Mouse (Mus musculus) lung, embryonic 16.5 days (tissue): ENCODE measurements at regions not wholly inside any gene's neighbourhood (a gene's known extent, or its start where the extent isn't known, plus 50 kb on each side); places are given as distances from the start of the nearest gene placed in this dataset.

ENCODE experiments used
- ATAC-seq: fragments of 200-750 bp; cut with Nextera tagmentation; 2 replicates; pipeline ENCODE4 v1.8.0; 2017; ENCODE audit warnings: low read depth, mild to moderate bottlenecking, moderate library complexity
- H3K27ac ChIP-seq: fragments of 300-500 bp; sonication (generic); 2 replicates; pipeline ENCODE4 v1.5.1; 2014; ENCODE audit warnings: mild to moderate bottlenecking, control low read depth, low read length
- H3K27me3 ChIP-seq: fragments of 300-500 bp; sonication (generic); 2 replicates; pipeline ENCODE4 v1.6.1; 2014; ENCODE audit warnings: low read depth, low read length, mixed read lengths; ENCODE audit not compliant: control insufficient read depth, insufficient read depth
- H3K36me3 ChIP-seq: fragments of 300-500 bp; sonication (generic); 2 replicates; pipeline ENCODE4 v1.6.1; 2014; ENCODE audit warnings: low read length; ENCODE audit not compliant: control insufficient read depth, insufficient read depth
- H3K4me1 ChIP-seq: fragments of 300-500 bp; sonication (generic); replicated peaks from 2 replicates; pipeline ENCODE4 v1.6.1; 2014; ENCODE audit warnings: low read length, mixed read lengths; ENCODE audit not compliant: control insufficient read depth, insufficient read depth
- H3K4me2 ChIP-seq: fragments of 300-500 bp; sonication (generic); 2 replicates; pipeline ENCODE4 v1.6.1; 2014; ENCODE audit warnings: low read depth, low read length, control low read depth
- H3K4me3 ChIP-seq: fragments of 300-500 bp; sonication (generic); 2 replicates; pipeline ENCODE4 v1.5.1; 2014; ENCODE audit warnings: mild to moderate bottlenecking, low read length, control low read depth
- H3K9ac ChIP-seq: fragments of 300-500 bp; sonication (generic); 2 replicates; pipeline ENCODE4 v1.6.1; 2014; ENCODE audit warnings: low read length, control low read depth
- H3K9me3 ChIP-seq: fragments of 300-500 bp; sonication (generic); 2 replicates; pipeline ENCODE4 v1.6.1; 2016; ENCODE audit warnings: low read length; ENCODE audit not compliant: control insufficient read depth
- WGBS: fragments of 180-500 bp; shearing (Covaris S2); extraction: QIAGEN DNeasy Blood & Tissue Kit; methylation state at CpG from one replicate; pipeline ENCODE4 v1.1.7; 2014; 5-methylcytosine and 5-hydroxymethylcytosine counted together

GRCm38 (mm10) chr2:171364621-171365020, 633.0 kb downstream of the Dok5 start:
- ATAC-seq = no peak
- H3K36me3 ChIP-seq = no peaks in the 10 kb centered on the region
- 78% methylated on average over 3 of the region's 3 CpGs for WGBS
- no peaks in the 10 kb centered on the region for H3K27me3 ChIP-seq
- H3K4me3 ChIP-seq = no peak overlapping the region
- no peak overlapping the region for H3K9ac ChIP-seq
- no peaks in the 10 kb centered on the region for H3K4me1 ChIP-seq
- H3K27ac ChIP-seq = no peak overlapping the region
- H3K9me3 ChIP-seq = 0 out of 2 replicates have a peak, but pooled peaks cover 4% of the 10 kb centered on the region
- no peak overlapping the region for H3K4me2 ChIP-seq

- H3K4me2 ChIP-seq = no peak overlapping the region
- H3K36me3 ChIP-seq = no peaks in the 10 kb centered on the region
Measured at GRCm38 (mm10) chr2:171363381-171363780, 631.8 kb downstream of the Dok5 start.

GRCm38 (mm10) chr2:171358071-171358760, 626.6 kb downstream of the Dok5 start:
- WGBS = 74% methylated on average over 8 of the region's 8 CpGs
- Histone ChIP-seq H3K4me1 (no peaks in the 10 kb centered on the region), H3K36me3 (no peaks in the 10 kb centered on the region), H3K27me3 (no peaks in the 10 kb centered on the region), H3K4me3 (no peak overlapping the region), H3K9me3 (0 out of 2 replicates have a peak, but pooled peaks cover 4% of the 10 kb centered on the region), H3K9ac (no peak overlapping the region), H3K4me2 (no peak overlapping the region), H3K27ac (no peak overlapping the region)
- no peak for ATAC-seq

More at GRCm38 (mm10) chr2:171363381-171363780, 631.8 kb downstream of the Dok5 start:
- no peaks in the 10 kb centered on the region for H3K27me3 ChIP-seq
- no peak for ATAC-seq
- WGBS = 72% methylated on average over 3 of the region's 3 CpGs
- H3K9ac ChIP-seq = no peak overlapping the region
- no peaks in the 10 kb centered on the region for H3K4me1 ChIP-seq
- no peak overlapping the region for H3K4me3 ChIP-seq
- H3K9me3 ChIP-seq = 0 out of 2 replicates have a peak, but pooled peaks cover 4% of the 10 kb centered on the region
- H3K27ac ChIP-seq = no peak overlapping the region

- Histone ChIP-seq H3K9ac (no peak overlapping the region), H3K27me3 (no peaks in the 10 kb centered on the region), H3K4me2 (no peak overlapping the region), H3K36me3 (no peaks in the 10 kb centered on the region), H3K4me1 (no peaks in the 10 kb centered on the region), H3K27ac (no peak overlapping the region), H3K4me3 (no peak overlapping the region), H3K9me3 (0 out of 2 replicates have a peak, but pooled peaks cover 2% of the 10 kb centered on the region)
- no peak for ATAC-seq
- WGBS = 86% methylated on average over 2 of the region's 2 CpGs
Measured at GRCm38 (mm10) chr2:171348156-171348555, 616.5 kb downstream of the Dok5 start.

GRCm38 (mm10) chr2:171333816-171334757, 602.5 kb downstream of the Dok5 start:
- Histone ChIP-seq H3K4me3 (no peak overlapping the region), H3K27ac (no peak overlapping the region), H3K4me1 (no peaks in the 10 kb centered on the region), H3K9ac (no peak overlapping the region), H3K9me3 (no peaks in the 10 kb centered on the region), H3K27me3 (no peaks in the 10 kb centered on the region), H3K36me3 (no peaks in the 10 kb centered on the region), H3K4me2 (no peak overlapping the region)
- 66% methylated on average over 14 of the region's 14 CpGs for WGBS
- ATAC-seq = no peak

- ATAC-seq = no peak
- Histone ChIP-seq H3K36me3 (no peaks in the 10 kb centered on the region), H3K9ac (no peak overlapping the region), H3K9me3 (no peaks in the 10 kb centered on the region), H3K27me3 (no peaks in the 10 kb centered on the region), H3K4me2 (no peak overlapping the region), H3K4me3 (no peak overlapping the region), H3K27ac (no peak overlapping the region), H3K4me1 (no peaks in the 10 kb centered on the region)
- WGBS = 74% methylated on average over 8 of the region's 8 CpGs
Measured at GRCm38 (mm10) chr2:171332826-171333225, 601.2 kb downstream of the Dok5 start.

- no peak for ATAC-seq
Measured at GRCm38 (mm10) chr2:171331529-171331928, 599.9 kb downstream of the Dok5 start.

GRCm38 (mm10) chr2:171326909-171327308, 595.3 kb downstream of the Dok5 start:
- no peak overlapping the region for H3K4me3 ChIP-seq
- H3K4me2 ChIP-seq = no peak overlapping the region
- H3K9me3 ChIP-seq = no peaks in the 10 kb centered on the region
- WGBS = 46% methylated on average over 3 of the region's 3 CpGs
- no peak overlapping the region for H3K9ac ChIP-seq
- ATAC-seq = no peak
- H3K36me3 ChIP-seq = no peaks in the 10 kb centered on the region
- no peaks in the 10 kb centered on the region for H3K4me1 ChIP-seq
- H3K27ac ChIP-seq = no peak overlapping the region
- H3K27me3 ChIP-seq = no peaks in the 10 kb centered on the region

More at GRCm38 (mm10) chr2:171331529-171331928, 599.9 kb downstream of the Dok5 start:
- Histone ChIP-seq H3K27ac (no peak overlapping the region), H3K4me1 (no peaks in the 10 kb centered on the region), H3K4me3 (no peak overlapping the region), H3K4me2 (no peak overlapping the region), H3K9ac (no peak overlapping the region), H3K27me3 (no peaks in the 10 kb centered on the region), H3K9me3 (no peaks in the 10 kb centered on the region), H3K36me3 (no peaks in the 10 kb centered on the region)
- WGBS = 93% methylated on average over 3 of the region's 3 CpGs

GRCm38 (mm10) chr2:171308486-171308885, 576.9 kb downstream of the Dok5 start:
- H3K4me1 ChIP-seq = no peaks in the 10 kb centered on the region
- H3K27ac ChIP-seq = no peak overlapping the region
- ATAC-seq = no peak
- no peaks in the 10 kb centered on the region for H3K9me3 ChIP-seq
- H3K4me3 ChIP-seq = no peak overlapping the region
- H3K9ac ChIP-seq = no peak overlapping the region
- H3K4me2 ChIP-seq = no peak overlapping the region
- WGBS = 72% methylated on average over 4 of the region's 4 CpGs
- H3K27me3 ChIP-seq = no peaks in the 10 kb centered on the region
- no peaks in the 10 kb centered on the region for H3K36me3 ChIP-seq
